Mouse (Mus musculus) testis, postnatal 14 days (tissue): ENCODE results near the gene Qpctl.

Experiments
- DNase-seq: peaks from one replicate; pipeline ENCODE4 v3.0.0; 2021; ENCODE audit warnings: low spot score

The Qpctl gene

DNA sequence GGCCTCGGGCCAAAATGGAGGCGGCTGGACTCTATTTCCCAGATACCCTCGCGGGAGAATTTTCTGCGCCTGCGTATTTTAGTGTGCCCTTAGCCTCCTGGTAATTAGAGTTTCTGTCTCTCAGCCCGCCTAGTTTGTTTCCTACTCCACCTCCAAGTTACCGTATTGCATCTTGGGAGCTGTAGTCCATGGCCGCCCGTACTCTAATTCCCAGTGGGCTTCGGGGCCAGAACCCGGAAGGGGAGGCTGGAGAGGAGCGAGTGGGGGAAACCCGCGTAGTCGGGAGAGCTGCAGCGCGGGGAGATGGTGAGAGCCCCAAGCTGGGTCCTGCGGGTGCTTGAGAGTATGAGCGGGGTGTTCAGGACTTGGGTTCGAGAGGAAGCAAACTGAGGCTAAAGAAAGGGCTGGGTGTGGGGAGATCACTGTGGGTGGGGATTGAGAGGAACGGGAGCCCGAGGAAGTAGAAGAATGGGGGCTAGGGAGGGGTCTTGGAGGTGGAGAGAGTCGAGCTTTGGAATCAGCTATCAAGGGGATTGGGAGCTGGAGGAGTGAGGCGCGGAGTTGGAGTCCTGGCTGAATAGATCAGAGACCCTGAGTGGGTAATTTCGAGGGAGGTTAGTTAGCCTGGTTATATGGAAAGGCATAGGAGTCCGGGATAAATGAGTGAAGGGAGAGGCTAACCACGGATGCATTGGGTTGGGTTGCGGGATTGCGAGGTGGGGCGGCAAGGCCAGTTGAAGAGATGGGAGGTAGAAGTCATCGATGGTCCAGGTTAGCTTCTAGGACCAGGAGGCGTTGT is 29.3 kb downstream of the Qpctl start, which contains the start of gene Fbxo46:
TSS of gene Fbxo46 (plus strand) at position 229 of the 799 bp plus-strand sequence.
- peak; percentile 95 for DNase-seq

DNA sequence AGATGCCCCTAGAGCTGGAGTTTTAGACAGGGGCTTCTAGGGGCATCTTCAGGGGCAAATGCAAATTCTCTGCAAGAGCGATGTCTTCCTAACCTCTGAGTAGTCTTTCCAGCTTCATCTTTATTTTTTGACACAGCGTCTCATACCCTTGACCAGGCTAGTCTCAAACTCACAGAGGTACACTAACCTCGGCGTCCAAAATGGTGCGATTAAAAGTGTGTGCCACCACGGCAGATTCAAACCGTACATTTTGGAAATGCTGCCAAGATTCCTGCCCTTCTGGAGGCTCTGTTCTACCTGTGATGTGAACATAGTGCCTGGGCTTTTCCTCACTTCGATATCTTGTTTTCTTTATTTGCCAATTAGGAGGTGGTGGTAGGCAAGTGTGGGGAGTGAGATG is 30.0 kb downstream of the Qpctl start:
- peak; percentile 43 for DNase-seq

DNA sequence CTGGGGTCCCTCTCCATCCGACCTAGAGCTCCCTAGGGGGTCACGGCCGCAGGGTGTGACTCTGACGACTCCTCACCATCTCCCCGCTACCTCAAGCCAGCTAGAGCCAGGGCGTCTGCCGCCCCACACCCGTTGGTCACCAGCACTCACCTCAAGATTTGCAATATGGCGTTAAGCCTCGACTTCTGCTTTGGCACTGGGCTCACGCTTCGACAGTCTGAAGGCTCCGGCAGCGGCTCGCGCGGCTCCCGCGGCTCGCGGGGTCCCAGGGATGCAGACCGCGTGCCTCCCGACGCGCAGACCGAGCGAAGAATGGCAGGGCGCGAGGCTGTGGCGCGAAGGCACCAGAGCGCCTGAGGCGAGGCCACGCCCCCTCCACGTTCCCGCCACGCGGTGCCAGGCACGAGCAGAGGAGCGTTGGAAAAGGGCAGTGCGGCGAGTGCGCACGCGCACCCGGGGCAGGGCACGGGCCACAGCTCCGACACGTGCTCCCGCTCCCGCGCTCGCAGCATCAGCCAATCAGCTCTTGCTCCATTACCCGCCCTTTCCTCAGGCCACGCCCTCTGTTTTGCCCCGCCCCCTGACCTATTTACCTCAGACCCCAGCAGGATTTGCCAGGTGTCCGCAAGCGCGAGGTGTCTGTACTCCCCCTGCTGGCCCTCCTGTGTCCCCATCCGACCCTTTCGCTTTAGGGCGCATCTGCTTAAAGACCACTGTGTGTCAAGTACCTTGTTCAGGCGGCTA is 30.9 kb downstream of the Qpctl start, which contains the start of gene Gm4969:
TSS of gene Gm4969 (minus strand) at position 341 of the 744 bp plus-strand sequence.
- peak; percentile 96 for DNase-seq

DNA sequence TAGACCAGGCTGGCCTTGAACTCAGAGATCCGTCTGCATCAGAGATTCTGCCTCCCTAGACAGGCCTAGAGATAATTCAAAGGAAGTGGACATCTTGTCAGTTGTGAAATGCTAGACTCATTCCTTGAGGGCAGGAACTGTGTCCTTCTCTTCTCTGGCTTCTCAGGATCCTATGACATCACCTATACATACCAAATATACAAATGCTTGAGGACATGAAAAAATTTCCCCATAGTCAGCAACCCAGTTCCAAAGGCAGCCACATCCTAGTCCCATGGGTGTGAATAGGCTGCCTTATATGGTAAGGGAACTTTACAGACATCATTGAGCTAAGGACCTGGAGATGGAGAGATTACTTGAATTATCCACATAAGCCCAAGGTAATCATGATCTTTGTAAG is 39.5 kb downstream of the Qpctl start:
- no peak for DNase-seq

DNA sequence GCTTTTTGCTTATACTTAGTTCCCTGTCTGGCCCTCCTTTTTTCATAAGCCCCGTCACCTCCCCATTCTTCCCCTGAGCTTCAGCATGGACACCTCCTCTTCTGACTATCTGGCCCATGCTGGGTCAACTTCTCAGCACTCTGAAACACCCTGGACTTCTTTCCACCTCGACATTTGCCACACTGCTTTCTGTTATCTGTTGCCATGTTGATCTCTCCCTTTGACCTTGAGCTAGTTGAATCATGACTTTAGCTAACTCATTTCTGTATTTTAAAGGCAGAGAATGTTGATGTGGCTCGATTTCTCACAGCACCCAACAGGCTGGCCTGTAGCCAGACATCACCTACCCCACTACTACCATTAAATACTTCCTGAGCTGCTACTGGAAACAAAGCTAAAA is 41.7 kb downstream of the Qpctl start:
- no peak for DNase-seq

DNA sequence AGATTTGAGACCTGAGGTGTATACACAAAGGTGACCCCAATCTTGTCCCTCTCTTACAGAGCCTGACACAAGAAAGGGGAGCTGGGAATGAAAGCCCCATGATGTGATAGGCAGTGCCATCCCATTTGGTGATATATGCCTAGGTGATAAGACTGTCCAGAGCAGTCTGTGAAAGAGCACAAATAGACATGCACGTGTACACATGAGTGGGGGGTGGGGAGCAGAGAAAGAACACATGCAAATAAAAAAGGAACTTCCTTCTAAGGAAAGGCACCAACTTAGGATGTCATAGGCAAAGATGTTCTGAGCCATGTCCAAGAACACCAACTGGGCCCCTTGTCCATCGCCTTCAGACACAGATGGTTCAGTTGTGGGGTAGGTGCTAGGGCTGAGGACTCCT is 44.6 kb downstream of the Qpctl start:
- no peak for DNase-seq

DNA sequence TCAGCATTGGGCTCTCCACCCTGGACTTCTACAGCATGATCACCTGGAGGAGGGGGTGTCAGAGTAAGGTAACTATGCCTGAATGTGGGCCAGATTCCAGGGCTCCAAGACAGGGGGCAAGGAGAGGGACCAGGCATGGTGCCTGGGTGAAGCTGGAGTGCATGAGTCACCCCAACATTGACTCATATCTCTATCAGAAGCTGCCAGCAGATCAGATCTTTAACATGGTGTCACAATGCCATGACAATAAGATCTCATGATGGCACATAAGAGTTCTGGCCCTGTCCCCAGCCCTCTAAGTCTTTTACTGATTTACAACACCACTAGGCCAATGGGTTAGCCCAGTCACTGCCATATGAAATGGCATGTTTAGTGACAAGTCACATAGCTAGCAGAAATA is 45.4 kb downstream of the Qpctl start:
- DNase-seq = no peak

DNA sequence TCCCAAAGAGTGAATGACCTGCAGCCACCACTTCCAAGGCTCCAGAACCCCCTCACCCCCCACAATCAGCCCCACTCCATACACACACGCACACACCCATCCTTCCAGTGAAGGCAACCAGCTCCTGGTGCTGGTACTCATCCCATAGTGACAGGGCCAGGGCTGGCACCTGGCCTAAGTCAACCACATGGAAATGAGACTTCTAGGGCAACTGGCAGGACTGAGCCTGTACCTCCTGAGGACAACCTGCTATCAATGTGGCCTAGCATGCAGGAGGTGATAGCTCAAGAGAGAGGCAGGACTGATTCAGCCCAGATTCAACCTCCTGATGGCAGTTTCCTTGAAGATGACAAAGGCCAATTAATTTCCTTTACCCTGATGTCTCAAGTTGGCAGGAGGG is 48.8 kb downstream of the Qpctl start:
- no peak for DNase-seq

DNA sequence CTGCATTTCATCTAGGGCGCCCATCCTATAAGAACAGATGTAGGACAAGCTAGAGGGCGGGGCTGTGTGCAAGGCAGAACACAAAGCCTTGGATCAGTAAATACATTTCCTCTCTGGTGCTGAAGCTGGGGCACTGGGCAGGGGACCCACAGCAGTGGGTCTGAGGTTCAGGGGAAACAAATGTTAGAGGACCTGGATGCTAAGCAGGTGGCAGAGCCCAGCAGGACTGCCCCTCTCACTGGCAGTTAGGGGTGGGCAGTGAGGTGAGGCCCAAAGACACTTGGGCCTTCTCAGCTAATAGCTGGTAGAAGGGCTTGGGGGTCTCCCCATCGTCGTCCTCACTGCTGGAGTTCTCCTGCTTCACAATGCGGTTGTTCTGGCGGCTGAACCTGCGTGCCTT is 50.3 kb downstream of the Qpctl start:
- DNase-seq = no peak

DNA sequence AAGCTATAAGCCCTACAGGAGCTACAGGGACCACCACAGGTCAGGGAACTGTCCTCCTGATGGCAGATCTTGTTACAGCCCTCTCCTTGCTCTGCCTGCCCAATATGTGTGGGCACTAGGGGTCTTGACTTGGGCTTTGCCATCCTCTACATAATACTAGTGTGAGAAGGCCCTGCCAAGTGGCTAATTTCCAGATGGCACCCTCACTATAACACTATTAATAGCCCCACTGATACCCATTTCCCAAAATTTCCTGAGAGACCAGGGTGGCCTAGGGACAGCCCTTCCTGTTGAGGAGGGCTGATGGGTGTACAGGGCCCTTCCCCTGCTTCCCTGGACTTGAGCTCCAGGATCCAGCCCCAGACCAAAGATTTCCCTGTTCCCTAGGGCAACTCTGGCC is 51.2 kb downstream of the Qpctl start:
- peak; percentile 8 for DNase-seq

DNA sequence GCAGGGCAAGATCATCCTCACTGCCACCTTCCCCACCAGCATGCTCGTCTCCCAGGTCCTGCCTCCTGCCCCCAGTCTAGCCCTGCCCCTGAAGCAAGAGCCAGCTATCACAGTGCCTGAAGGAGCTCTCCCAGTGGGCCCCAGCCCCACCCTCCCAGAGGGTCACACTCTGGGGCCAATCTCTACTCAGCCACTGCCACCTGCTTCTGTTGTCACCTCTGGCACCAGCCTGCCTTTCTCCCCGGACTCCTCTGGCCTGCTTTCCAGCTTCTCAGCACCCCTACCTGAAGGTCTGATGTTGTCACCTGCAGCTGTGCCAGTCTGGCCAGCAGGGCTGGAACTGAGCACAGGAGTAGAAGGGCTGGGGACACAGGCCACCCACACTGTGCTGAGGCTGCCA is 51.9 kb downstream of the Qpctl start:
- DNase-seq = peak; percentile 23

DNA sequence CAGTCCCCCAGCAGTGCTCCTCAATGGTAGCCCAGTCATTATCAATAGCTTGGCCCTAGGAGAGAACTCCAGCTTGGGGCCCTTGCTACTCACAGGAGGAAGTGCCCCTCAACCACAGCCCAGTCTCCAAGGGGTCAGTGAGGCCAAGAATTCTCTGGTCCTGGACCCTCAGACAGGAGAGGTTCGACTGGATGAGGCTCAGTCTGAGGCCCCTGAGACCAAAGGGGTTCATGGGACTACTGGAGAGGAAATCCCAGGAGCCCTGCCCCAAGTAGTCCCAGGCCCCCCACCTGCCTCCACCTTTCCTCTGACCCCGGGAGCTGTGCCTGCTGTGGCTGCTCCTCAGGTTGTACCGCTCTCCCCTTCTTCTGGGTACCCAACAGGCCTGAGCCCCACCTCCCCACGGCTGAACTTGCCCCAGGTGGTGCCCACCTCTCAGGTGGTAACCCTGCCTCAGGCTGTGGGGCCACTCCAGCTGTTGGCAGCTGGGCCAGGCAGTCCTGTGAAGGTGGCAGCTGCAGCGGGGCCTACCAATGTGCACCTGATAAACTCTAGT is 52.6 kb downstream of the Qpctl start:
- no peak for DNase-seq

DNA sequence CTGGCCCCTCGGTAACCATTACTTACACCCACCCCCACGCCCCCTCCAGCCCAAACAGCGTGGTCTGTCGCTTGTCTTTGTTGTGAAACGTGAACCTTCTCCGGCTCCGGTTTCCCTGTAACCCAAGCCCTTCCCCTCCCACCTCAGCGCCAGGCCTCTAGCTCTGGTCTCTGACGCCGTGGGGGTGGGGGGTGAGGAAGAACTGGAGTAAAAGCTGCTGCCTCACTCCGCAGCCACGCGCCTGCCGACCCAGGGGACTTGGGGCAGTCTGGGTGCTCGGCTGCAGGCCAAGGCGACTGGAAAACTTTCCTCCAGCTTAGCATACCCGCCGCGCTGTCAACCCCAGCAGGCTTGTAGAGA is 53.4 kb downstream of the Qpctl start:
- peak; percentile 73 for DNase-seq

DNA sequence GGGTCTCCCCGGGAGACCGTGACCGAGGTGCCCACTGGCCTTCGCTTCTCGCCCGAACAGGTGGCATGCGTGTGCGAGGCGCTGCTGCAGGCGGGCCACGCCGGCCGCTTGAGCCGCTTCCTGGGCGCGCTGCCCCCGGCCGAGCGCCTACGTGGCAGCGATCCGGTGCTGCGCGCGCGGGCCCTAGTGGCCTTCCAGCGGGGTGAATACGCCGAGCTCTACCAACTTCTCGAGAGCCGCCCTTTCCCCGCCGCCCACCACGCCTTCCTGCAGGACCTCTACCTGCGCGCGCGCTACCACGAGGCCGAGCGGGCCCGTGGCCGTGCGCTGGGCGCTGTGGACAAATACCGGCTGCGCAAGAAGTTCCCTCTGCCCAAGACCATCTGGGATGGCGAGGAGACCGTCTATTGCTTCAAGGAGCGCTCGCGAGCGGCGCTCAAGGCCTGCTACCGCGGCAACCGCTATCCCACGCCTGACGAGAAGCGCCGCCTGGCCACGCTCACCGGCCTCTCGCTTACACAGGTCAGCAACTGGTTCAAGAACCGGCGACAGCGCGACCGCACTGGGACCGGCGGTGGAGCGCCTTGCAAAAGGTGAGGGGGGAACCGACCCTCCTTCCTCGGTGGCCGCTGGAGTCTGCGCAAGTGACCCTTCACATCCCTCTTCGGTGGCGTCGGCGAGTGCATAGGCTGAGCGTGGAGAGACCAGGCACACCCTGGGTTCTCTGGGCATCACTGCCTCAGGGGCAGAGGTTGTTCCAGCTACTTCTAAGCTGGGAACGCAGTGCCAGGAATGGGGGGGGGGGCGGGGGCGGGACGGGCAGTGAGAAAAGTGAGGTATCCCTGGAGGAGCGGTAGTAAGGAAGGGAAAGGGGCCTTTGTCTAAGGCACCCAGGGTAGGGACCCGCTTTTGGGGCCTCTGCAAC is 54.0 kb downstream of the Qpctl start:
- no peak for DNase-seq

DNA sequence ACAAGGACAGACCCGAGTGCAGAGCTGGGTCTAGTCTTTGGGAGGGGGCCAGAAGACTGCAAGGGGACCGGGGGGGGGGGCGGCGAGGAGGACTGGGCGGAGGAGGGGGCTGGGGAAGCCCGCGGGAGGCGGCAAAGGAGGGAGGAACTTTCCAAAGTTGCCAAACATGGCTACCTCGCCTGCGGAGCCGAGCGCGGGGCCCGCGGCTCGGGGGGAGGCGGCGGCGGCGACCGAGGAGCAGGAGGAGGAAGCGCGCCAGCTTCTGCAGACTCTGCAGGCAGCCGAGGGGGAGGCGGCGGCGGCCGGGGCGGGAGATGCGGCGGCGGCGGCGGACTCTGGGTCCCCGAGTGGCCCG is 54.6 kb downstream of the Qpctl start, which contains the start of gene Six5:
TSS of gene Six5 (plus strand) at position 124 of the 355 bp plus-strand sequence.
- no peak for DNase-seq

DNA sequence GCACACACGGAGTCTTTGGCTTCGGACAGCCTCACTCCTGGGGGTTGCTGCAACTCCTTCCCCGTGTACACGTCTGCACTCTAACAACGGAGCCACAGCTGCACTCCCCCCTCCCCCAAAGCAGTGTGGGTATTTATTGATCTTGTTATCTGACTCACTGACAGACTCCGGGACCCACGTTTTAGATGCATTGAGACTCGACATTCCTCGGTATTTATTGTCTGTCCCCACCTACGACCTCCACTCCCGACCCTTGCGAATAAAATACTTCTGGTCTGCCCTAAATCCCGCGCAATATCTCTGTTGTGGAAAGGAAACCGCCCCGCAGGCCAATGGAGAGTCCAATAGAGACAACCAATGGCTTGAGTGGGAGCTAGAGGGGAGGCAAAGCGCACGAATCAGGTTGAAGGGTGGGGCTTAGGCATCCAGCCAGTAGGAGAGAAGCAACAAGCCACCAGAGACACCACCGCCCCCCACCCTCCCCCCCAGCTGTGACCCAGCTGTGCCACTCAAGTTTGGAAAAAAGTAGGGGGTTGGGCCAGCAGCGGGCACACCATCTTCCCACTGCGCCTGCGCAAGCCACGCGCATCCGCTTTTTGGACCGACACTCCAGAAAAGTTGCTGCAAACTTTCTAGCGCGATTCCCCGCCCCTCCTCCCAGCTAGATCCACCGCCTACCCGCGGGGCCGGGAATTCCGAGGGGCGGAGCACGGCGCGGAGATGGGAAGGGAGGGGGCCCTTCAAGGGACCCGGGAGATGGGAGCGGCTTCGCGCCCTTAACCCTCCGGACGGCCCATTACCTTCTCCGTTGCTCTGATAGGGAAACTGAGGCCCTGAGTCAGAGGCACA is 55.3 kb downstream of the Qpctl start:
- DNase-seq = peak; percentile 92

DNA sequence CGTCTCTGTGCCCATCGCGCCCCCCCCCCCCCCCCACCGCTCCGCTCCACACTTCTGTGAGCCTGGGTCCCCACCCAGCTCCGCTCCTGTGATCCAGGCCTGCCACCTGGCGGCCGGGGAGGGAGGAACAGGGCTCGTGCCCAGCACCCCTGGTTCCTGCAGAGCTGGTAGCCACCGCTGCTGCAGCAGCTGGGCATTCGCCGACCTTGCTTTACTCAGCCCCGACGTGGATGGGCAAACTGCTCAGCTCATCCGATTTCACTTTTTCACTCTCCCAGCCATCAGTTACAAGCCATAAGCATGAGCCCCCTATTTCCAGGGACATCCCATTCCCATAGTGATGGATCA is 55.9 kb downstream of the Qpctl start:
- DNase-seq = peak; percentile 75

DNA sequence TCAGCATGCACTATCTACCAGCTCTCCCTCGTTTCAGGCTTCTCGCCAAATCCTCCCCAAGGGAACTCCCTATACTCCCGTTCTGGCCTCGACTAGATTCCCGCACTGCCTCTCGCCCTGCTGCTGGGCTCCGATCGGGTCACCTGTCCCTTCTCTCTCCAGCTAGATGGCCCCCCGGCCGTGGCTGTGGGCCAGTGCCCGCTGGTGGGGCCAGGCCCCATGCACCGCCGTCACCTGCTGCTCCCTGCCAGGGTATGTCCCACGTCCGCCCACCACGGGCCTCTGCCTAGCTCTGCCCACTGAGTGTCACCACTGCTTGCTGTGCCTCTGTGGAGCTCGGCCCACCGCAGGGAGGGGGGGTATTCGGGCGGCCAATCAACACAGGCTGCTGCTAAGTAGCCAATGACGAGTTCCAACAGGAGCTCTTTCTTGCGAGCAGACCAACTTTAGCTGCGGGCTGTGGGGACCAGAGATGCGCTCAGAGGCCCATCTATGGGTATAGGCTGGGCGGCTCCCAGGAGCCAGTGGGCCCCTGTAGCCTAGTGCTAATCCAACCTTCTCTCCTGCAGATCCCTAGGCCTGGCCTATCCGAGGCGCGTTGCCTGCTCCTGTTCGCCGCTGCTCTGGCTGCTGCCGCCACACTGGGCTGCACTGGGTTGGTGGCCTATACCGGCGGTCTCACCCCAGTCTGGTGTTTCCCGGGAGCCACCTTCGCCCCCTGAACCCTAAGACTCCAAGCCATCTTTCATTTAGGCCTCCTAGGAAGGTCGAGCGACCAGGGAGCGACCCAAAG is 56.5 kb downstream of the Qpctl start:
- DNase-seq = peak; percentile 72

DNA sequence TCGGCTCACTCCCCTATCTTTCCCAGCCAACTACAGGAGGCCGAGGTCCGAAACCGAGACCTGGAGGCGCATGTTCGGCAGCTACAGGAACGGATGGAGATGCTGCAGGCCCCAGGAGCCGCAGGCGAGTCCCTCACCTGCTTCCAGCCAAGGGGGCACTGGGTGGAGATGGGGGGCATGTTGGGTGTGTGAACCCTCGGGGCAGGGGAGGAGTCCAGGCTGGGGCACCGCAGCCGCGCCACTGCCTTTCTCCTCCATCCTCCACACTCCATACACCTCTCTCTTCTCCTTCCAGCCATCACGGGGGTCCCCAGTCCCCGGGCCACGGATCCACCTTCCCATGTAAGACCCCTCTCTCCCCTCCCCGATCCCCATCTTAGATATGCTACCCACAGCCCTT is 57.2 kb downstream of the Qpctl start:
- no peak for DNase-seq
